ENCODE assay signal across 8 mouse cellular contexts in genomic region chr2:27121626-27122355, GRCm38 (mm10). TPM values are rescaled to one million over a fixed set of nuclear protein-coding genes. Genes with fewer than 3 reads are reported as not detected.
DNase-seq lines count a peak whose midpoint lies in the region; ATAC-seq lines count a peak whose summit lies in the region.

No protein-coding gene starts in this region.

- intact Hi-C loops in gastrocnemius, postnatal 14 days (cut with DNase I; ENCODE audit: low total_unique reads) = loop anchor here (10.0 kb wide), 1 partner anchor 47 kb away; the partner anchor contains the start of genes Adamtsl2 and Mymk
- intact Hi-C loops in gastrocnemius, postnatal 36 days (cut with DNase I) = loop anchor here (5.0 kb wide), 1 partner anchor 79 kb away; no protein-coding TSS in a partner anchor

- no peak overlapping the region for H3K4me2 ChIP-seq in hindbrain, embryonic 13.5 days
- no peak overlapping the region for H3K4me2 ChIP-seq in midbrain, embryonic 15.5 days

- H3K36me3 ChIP-seq in hindbrain, embryonic 13.5 days = no peaks in the 10 kb centered on the region
- H3K36me3 ChIP-seq in midbrain, embryonic 15.5 days (replicated peaks) = no peaks in the 10 kb centered on the region

- peak overlapping the region; percentile 69 for H3K27ac ChIP-seq in hindbrain, embryonic 13.5 days
- H3K27ac ChIP-seq in midbrain, embryonic 15.5 days = peak overlapping the region; percentile 15; the same call in 1 of the 2 replicates

- no peaks in the 10 kb centered on the region for H3K9me3 ChIP-seq in hindbrain, embryonic 13.5 days
- H3K9me3 ChIP-seq in midbrain, embryonic 15.5 days = no peaks in the 10 kb centered on the region

- H3K4me3 ChIP-seq in hindbrain, embryonic 13.5 days = no peak overlapping the region
- H3K4me3 ChIP-seq in midbrain, embryonic 15.5 days = no peak overlapping the region

- 0 out of 2 replicates have a peak overlapping the region, but pooled peaks have one; percentile 20 for H3K9ac ChIP-seq in hindbrain, embryonic 13.5 days
- no peak overlapping the region for H3K9ac ChIP-seq in midbrain, embryonic 15.5 days

- 40% methylated on average over 9 of the region's 9 CpGs for WGBS in hindbrain, embryonic 13.5 days
- WGBS in midbrain, embryonic 15.5 days = 39% methylated on average over 9 of the region's 9 CpGs

- peak; percentile 21 for DNase-seq in gastrocnemius, postnatal 14 days
- no peak for DNase-seq in gastrocnemius, postnatal 36 days
- DNase-seq in B cell, adult 2 months = peak; percentile 82 to 86
- peak; percentile 92 to 97 for DNase-seq in thymus, postnatal 10 days (ENCODE audit: low spot score in 2 of 2)
- DNase-seq in urinary bladder, adult 18-20 months (ENCODE audit: low spot score in 2 of 2) = no peak

- peak; percentile 87 for ATAC-seq in common myeloid progenitor, adult 5-6 weeks (replicated peaks; ENCODE audit: low read depth, poor library complexity, severe bottlenecking)
- 0 out of 2 replicates have a peak, but pooled peaks have one; percentile 49 for ATAC-seq in hindbrain, embryonic 13.5 days (ENCODE audit: low FRiP score)
- ATAC-seq in midbrain, embryonic 15.5 days (replicated peaks) = no peak

- peaks cover 34% of the 10 kb centered on the region for H3K4me1 ChIP-seq in hindbrain, embryonic 13.5 days (replicated peaks)
- peaks cover 15% of the 10 kb centered on the region for H3K4me1 ChIP-seq in midbrain, embryonic 15.5 days

- H3K27me3 ChIP-seq in hindbrain, embryonic 13.5 days = peaks cover 19% of the 10 kb centered on the region; the same call in 1 of the 2 replicates
- no peaks in the 10 kb centered on the region for H3K27me3 ChIP-seq in midbrain, embryonic 15.5 days (replicated peaks)

RNA-seq across cellular contexts. Expression of gene Fam163b, which starts 20.5 kb away (rescaled TPM):
- total RNA-seq in gastrocnemius, postnatal 14 days (2021) = under 1 TPM; 0.07 to 0.08 TPM
- total RNA-seq in gastrocnemius, postnatal 36 days (2021) = not detected
- total RNA-seq in common myeloid progenitor, adult 5-6 weeks (2017) = not detected in 2 replicates
- polyA plus RNA-seq in hindbrain, embryonic 13.5 days (2015; fragmentation: Nextera tagmentation; extraction: Ambion mirVana) = 2.5 and 2.9 TPM in 2 replicates
- polyA plus RNA-seq in midbrain, embryonic 15.5 days (2015; fragmentation: Nextera tagmentation; extraction: Ambion mirVana) = 4.7 and 5.4 TPM in 2 replicates

RNA-seq across cellular contexts. Expression of gene Adamtsl2, which starts 42.6 kb away (rescaled TPM):
- 10 to 100 TPM in 1 of 2 experiments, 1 to 10 TPM in 1; 6.3 to 10.5 TPM for total RNA-seq in gastrocnemius, postnatal 14 days (2021)
- total RNA-seq in gastrocnemius, postnatal 36 days (2021) = 10 to 100 TPM in 1 of 2 experiments, 1 to 10 TPM in 1; 7.7 to 10.4 TPM
- total RNA-seq in common myeloid progenitor, adult 5-6 weeks (2017) = not detected in 2 replicates
- 7.6 and 8.9 TPM in 2 replicates for polyA plus RNA-seq in hindbrain, embryonic 13.5 days (2015; fragmentation: Nextera tagmentation; extraction: Ambion mirVana)
- polyA plus RNA-seq in midbrain, embryonic 15.5 days (2015; fragmentation: Nextera tagmentation; extraction: Ambion mirVana) = 9.7 and 10.1 TPM in 2 replicates

RNA-seq across cellular contexts. Expression of gene Dbh, which starts 43.2 kb away (rescaled TPM):
- total RNA-seq in gastrocnemius, postnatal 14 days (2021) = under 1 TPM in 1 of 2 experiments, not detected in 1; 0.12 TPM
- not detected for total RNA-seq in gastrocnemius, postnatal 36 days (2021)
- total RNA-seq in common myeloid progenitor, adult 5-6 weeks (2017) = not detected in 2 replicates
- 1.9 and 3.1 TPM in 2 replicates for polyA plus RNA-seq in hindbrain, embryonic 13.5 days (2015; fragmentation: Nextera tagmentation; extraction: Ambion mirVana)
- polyA plus RNA-seq in midbrain, embryonic 15.5 days (2015; fragmentation: Nextera tagmentation; extraction: Ambion mirVana) = 0.65 and 3.6 TPM in 2 replicates

RNA-seq across cellular contexts. Expression of gene Mymk, which starts 49.8 kb away (rescaled TPM):
- total RNA-seq in gastrocnemius, postnatal 14 days (2021) = 10 to 100 TPM; 30.5 to 36.4 TPM
- total RNA-seq in gastrocnemius, postnatal 36 days (2021) = 1 to 10 TPM; 2.0 to 5.7 TPM
- total RNA-seq in common myeloid progenitor, adult 5-6 weeks (2017) = not detected in 2 replicates
- polyA plus RNA-seq in hindbrain, embryonic 13.5 days (2015; fragmentation: Nextera tagmentation; extraction: Ambion mirVana) = 0.56 and 1.1 TPM in 2 replicates
- polyA plus RNA-seq in midbrain, embryonic 15.5 days (2015; fragmentation: Nextera tagmentation; extraction: Ambion mirVana) = 0.14 TPM in 2 replicates

Comparison
In these comparisons a context has a peak if more than half of its experiments do, and no peak if none do; other contexts are left out.
1. DNase-seq: peak in gastrocnemius, postnatal 14 days (single experiment), B cell, adult 2 months (2 of 2) and thymus, postnatal 10 days (2 of 2); none in gastrocnemius, postnatal 36 days (0 of 2) and urinary bladder, adult 18-20 months (0 of 2).